Mouse (Mus musculus) forelimb bud, embryonic 11.5 days (tissue): ENCODE measurements at regions not wholly inside any gene's neighbourhood (a gene's known extent, or its start where the extent isn't known, plus 50 kb on each side); places are given as distances from the start of the nearest gene placed in this dataset.
"Not testable (repeated sequence)": the region's sequence is repeated elsewhere in the genome, so short reads cannot be mapped to it uniquely, and the experiment has no call there.

Experiments used
- DNase-seq: peaks from one replicate; pipeline ENCODE4 v3.0.0-alpha.2; 2012; ENCODE audit warnings: low read depth, low spot score

- DNase-seq, result no peak
These were observed 117.3 kb downstream of the Gm5426 start for GRCm38 (mm10) chr10:96253671-96254070.

- no peak for DNase-seq
These were observed 118.0 kb downstream of the Gm5426 start for GRCm38 (mm10) chr10:96254250-96254862.

DNA sequence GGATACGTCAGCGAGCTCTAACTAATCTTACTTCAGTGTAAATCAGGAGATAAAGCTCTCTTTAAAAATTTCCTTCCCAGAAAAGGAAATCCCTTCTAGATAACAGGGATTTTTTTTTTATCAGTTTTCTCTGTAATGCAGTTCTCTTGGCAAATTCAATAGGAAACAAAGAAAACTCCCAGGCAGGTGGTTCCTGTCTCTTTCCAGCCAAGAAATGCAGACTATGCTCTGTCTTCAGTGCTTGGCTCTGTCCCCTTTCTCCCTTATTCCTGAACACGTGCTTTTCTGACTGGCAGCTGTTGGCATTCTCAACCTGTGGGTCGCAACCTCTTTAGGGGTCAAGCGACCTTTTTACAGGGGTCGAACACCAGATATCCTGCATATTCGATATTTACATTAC is 121.5 kb downstream of the Gm5426 start:
- no peak for DNase-seq

- DNase-seq, result no peak
These were observed 122.8 kb downstream of the Gm5426 start for GRCm38 (mm10) chr10:96259242-96259641.

- no peak for DNase-seq
These were observed 123.2 kb downstream of the Gm5426 start for GRCm38 (mm10) chr10:96259648-96260047.

DNA sequence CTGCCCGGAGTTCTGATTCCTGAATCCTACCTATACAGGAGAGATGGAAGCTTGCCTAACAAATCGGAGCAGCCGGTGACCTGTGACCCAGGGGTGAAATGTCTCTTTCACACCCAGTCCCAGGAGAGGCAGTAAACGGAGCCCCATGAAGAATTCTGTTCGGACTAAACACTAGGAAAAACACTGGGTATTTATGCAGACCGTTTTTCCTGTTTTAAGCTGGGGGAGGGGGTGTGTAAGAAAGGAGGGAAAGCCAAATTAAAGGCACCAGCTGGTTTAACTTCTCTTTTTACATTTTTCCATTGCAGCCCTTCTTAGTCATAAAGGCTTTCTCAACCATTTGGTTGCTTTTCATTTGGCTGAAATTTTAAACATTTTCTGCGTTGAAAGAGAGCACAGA is 127.1 kb downstream of the Gm5426 start:
- peak; percentile 55 for DNase-seq

DNA sequence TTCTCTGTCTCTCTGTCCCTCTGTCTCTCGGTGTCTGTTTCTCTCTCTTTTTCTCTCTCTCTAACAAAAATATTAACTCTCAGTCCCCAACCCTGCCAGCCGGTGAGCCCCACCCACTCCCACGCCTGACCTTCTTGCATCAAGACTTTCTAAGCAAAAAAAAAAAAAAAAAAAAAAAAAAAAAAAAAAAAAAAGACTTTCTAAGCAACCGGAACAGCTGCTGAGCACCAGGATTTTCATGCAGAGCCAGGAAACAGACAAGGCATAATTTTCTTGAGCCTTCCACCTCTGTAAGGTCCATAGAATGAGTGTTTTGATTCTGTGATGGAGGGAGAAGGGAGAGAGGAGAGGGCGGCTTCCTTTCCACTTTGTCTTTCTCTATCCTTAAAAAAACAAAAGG is 128.0 kb downstream of the Gm5426 start:
- no peak for DNase-seq

GRCm38 (mm10) chr10:96264866-96265265 is 128.5 kb downstream of the Gm5426 start:
- DNase-seq, result no peak

DNA sequence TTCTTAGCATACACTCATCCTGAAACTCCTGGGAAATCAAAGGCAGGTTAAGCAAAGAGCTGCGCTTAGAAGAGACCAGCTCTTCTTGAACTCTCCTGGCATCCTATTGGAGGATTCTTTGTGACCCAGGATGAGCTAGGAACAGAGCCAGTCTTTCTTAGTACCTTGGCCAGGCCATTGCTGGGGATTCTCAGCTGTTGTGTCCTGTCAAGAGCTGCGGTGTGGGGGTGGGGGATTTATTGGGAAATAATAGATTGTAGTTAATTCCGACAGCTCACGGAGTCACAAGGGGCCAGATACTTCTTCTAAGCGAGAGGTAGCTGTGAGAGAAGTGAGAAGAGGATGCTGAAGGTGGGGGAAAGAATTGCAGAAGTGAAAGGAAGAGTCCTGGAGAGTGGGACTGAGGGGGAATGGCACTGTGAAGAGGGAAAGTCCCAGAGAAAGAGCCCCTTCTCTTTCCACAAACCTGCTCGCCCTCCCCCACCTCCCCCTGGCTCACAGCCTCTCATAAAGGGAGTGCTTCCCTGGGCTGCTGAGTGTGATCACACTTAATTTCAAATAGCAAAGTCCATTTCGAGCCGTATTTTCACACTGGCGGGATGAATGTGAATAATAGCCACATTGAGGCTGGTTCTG is 129.8 kb downstream of the Gm5426 start:
- no peak for DNase-seq

DNA sequence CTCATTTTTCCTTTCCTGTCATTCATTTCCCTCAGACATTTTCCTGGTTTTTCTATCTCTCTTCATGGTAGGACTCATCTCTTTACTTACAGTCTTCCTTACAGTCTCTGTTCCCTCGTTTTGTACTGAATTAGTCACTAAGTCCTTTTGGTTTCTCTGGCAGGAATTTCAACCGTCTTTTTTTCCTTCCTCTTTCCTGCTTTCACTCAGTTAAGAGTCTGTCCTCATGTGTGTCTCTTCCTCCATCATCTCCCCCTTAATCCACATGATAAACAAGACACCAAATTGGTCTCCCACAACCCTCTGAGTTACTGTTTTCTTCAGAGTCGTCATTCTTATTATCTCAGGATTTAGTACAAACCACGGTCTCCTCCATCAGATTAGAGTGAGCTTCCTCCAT is 131.2 kb downstream of the Gm5426 start:
- DNase-seq, result no peak

GRCm38 (mm10) chr10:96273607-96274365 is 137.4 kb downstream of the Gm5426 start:
- no peak for DNase-seq

GRCm38 (mm10) chr10:96280149-96280548 is 143.7 kb downstream of the Gm5426 start:
- no peak for DNase-seq

DNA sequence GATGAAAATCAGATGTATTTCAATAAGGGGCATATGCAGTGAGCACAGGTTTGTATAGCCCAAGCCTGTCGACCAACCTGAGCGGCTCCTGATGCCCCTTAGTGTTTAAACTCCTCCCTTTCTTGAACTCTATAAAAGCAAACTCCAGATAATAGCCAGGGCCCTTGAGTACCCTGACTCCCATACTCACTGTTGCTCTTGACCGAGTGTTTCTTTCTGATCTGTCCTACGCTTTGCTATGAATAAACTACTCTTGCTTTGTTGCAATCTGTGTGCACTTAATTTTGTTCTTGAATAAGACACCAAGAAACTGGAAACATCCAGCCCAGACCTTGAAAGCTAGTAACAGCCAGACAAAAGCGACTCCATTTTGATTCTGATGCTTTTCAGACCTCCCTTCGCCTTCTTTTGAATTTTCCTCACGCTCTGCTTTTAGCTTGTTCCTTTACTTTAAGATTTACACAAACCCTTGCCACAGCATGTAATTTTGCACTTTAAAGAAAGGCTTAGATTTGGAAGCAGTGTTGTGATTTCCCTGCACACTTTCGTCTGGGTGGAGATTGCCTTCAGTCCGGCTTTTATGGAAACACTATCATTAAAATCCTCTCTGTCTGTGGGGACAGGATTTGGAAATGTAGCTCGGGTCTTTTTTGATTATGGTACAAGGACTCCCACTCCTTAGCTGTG is 149.1 kb downstream of the Gm5426 start:
- no peak for DNase-seq

DNA sequence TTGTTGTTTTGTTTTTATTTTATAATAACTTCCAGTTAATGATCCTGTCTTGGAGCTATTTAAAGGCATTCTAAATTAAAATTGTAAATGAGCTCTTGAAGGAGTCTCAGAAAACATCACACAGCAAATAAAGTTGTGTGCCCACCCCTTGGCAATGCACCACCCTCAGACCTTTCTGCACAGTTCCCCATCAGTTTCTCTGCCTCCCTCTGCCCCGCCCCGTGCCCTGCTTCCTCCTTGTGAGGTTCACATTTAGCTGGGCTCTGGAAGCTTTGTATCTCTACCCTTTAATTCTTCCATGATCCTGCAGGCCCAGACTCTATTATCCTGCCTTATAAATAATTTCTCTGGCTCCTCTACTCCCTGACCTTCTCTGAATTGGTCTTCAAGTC is 149.7 kb downstream of the Gm5426 start:
- no peak for DNase-seq

- DNase-seq, result not testable (repeated sequence)
These were observed 152.6 kb downstream of the Gm5426 start for GRCm38 (mm10) chr10:96289005-96289404.

- DNase-seq, result no peak
These were observed 157.2 kb downstream of the Gm5426 start for GRCm38 (mm10) chr10:96293622-96294021.

- DNase-seq, result no peak
These were observed 158.3 kb downstream of the Gm5426 start for GRCm38 (mm10) chr10:96294666-96295065.

DNA sequence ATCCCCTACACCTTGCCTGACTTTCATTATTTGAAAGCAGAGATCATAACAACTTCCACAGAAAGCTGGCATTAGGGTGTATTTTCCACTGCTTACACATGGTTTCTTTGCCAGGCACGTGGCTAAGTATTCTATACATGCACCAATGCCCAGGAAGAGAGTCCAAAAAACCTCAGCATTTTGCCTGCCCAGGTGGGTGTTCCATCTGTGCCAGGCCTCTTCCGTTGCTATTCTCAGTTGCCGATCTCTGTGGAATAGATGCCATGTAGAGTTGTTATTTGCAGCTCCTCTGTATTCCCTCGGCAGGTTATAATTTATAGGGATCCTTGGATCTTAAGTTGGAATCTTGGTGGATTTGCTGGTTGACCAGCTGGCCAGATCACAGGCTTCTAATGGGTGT is 161.3 kb downstream of the Gm5426 start:
- DNase-seq, result no peak

DNA sequence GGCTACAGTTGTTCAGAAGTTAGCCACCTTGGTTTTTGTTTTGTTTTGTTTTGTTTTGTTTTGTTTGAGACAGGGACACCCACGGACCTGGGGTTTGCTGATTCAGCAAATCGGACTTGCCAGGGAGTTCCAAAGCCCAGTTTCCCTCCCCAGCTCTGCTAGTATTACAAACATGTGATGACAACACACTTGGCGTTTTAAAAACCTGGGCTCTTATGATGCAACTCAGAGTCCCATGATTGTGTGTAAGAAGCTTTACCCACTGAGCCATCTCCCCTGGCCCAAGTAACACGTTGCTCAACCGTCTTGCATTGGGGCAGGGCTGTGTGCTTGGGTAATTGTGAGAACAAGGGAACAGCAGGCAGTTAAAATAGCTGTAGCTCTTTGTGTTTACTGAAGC is 162.2 kb downstream of the Gm5426 start:
- DNase-seq, result no peak

DNA sequence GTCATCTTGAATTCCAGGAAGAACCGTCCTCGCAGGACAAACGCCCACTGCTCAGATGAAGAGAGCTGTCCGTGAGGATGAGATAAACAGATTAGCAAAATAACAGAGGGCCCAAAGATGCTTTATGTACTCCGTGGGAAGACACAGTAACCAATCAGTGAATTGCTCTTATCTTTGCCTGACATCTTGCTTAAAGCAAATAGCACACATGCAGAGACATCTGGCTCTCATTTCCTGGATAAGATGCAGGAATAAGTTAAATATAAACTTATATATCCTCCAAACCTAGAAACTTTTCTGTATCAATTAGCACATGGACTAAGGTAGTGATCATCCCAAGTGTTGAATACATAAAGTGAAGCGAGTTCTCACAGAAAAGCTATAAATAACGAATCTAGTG is 169.3 kb downstream of the Gm5426 start:
- DNase-seq, result no peak

- DNase-seq, result peak; percentile 43
These were observed 172.5 kb downstream of the Gm5426 start for GRCm38 (mm10) chr10:96308713-96309445.

GRCm38 (mm10) chr10:96309766-96310165 is 173.4 kb downstream of the Gm5426 start:
- DNase-seq, result no peak
